ENCODE assay signal across 8 mouse cellular contexts in the genomic region with DNA sequence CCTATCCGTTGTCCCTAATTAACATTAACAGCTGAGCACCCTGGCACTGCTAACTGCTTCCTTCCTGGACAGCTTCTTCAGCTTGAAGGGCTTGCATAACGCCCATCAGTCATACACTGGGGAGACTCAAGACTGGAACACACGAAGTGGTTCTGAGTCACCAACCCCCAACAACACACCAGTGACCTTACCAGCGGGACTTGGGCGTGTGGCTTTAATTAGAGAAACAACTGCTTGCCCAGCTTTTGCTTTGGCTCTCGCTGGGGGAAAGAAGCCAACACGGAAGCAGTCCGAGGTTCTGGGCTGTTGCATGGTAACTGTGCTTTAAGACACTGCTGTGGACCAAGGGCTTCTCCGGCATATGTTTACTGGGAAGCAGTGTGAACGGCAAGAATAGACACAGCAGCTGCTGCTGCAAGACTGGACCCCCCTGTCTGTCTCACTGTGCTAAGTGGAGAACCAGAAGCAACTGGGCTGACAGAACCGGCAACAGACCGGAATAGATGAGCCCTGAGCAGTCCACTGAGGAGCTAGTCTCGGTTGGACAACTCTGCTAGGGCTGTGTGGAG. TPM values are rescaled to one million over a fixed set of nuclear protein-coding genes. Genes with fewer than 3 reads are reported as not detected.
A peak's percentile ranks its signal among the peaks of the same experiment; 100 is the strongest.
DNase-seq lines count a peak whose midpoint lies in the region; ATAC-seq and TF ChIP-seq lines count a peak whose summit lies in the region.

No protein-coding gene starts in this region.

- no peak overlapping the region for H3K4me3 ChIP-seq in kidney, adult 2 months (ENCODE audit: insufficient read depth, low read depth, low read length)
- H3K4me3 ChIP-seq in kidney, embryonic 15.5 days (replicated peaks): no peak overlapping the region
- no peak overlapping the region for H3K4me3 ChIP-seq in bone marrow, adult 2 months (replicated peaks; ENCODE audit: control insufficient read depth, low read depth, low read length)
- no peak overlapping the region for H3K4me3 ChIP-seq in hindbrain, postnatal 0 days (ENCODE audit: low read length)

- no peak overlapping the region for H3K9ac ChIP-seq in kidney, embryonic 15.5 days
- no peak overlapping the region for H3K9ac ChIP-seq in hindbrain, postnatal 0 days (replicated peaks; ENCODE audit: low read length)

- 31% methylated on average over 13 of the region's 13 CpGs for WGBS in kidney, adult 2 months
- WGBS in kidney, embryonic 15.5 days: 48% methylated on average over 13 of the region's 13 CpGs
- 8% methylated on average over 13 of the region's 13 CpGs for WGBS in bone marrow, adult 2 months
- WGBS in hindbrain, postnatal 0 days: 30% methylated on average over 13 of the region's 13 CpGs

- H3K27me3 ChIP-seq in kidney, adult 2 months (replicated peaks; ENCODE audit: control insufficient read depth, insufficient read depth, low read length): no peaks in the 10 kb centered on the region
- no peaks in the 10 kb centered on the region for H3K27me3 ChIP-seq in kidney, embryonic 15.5 days
- no peaks in the 10 kb centered on the region for H3K27me3 ChIP-seq in hindbrain, postnatal 0 days (ENCODE audit: insufficient read depth, low read length)

- no peaks in the 10 kb centered on the region for H3K9me3 ChIP-seq in kidney, embryonic 15.5 days (replicated peaks)
- no peaks in the 10 kb centered on the region for H3K9me3 ChIP-seq in hindbrain, postnatal 0 days (ENCODE audit: low read length)

- H3K36me3 ChIP-seq in kidney, adult 2 months (ENCODE audit: control insufficient read depth, insufficient read depth, low read length): no peaks in the 10 kb centered on the region
- no peaks in the 10 kb centered on the region for H3K36me3 ChIP-seq in kidney, embryonic 15.5 days
- no peaks in the 10 kb centered on the region for H3K36me3 ChIP-seq in hindbrain, postnatal 0 days (ENCODE audit: insufficient read depth, low read length)

- no peak for TF ChIP-seq CTCF in kidney, adult 2 months (conservative IDR thresholded peaks at IDR 0.05; ENCODE audit: insufficient read depth, insufficient read length, low read depth, low read length)
- no peak for TF ChIP-seq CTCF in bone marrow, adult 2 months (IDR thresholded peaks at IDR 0.05; ENCODE audit: control insufficient read depth, insufficient read depth, low read length)
- no peak for TF ChIP-seq CTCF in hindbrain, postnatal 0 days (IDR thresholded peaks at IDR 0.05; ENCODE audit: low read depth)

- H3K4me2 ChIP-seq in kidney, embryonic 15.5 days: no peak overlapping the region
- peak overlapping the region; percentile 46 for H3K4me2 ChIP-seq in hindbrain, postnatal 0 days (ENCODE audit: low read depth, low read length)

- TF ChIP-seq POLR2A in kidney, adult 2 months (IDR thresholded peaks at IDR 0.05; ENCODE audit: low read depth, low read length): no peak
- TF ChIP-seq POLR2A in bone marrow, adult 2 months (IDR thresholded peaks at IDR 0.05; ENCODE audit: borderline replicate concordance, control insufficient read depth, low read depth, low read length): no peak

- H3K4me1 ChIP-seq in kidney, adult 2 months (ENCODE audit: control insufficient read depth, insufficient read depth, low read length): no peaks in the 10 kb centered on the region
- H3K4me1 ChIP-seq in kidney, embryonic 15.5 days: no peaks in the 10 kb centered on the region
- peaks cover 3% of the 10 kb centered on the region for H3K4me1 ChIP-seq in bone marrow, adult 2 months (ENCODE audit: control insufficient read depth, insufficient read depth, low read length)
- 0 out of 2 replicates have a peak, but pooled peaks cover 4% of the 10 kb centered on the region for H3K4me1 ChIP-seq in hindbrain, postnatal 0 days (ENCODE audit: insufficient read depth, low read length)

- DNase-seq in kidney, adult 2 months: peak; percentile 37
- DNase-seq in frontal cortex, postnatal 36 days (ENCODE audit: low spot score in 2 of 2): peak; percentile 13 to 36
- peak; percentile 63 for DNase-seq in hindbrain, postnatal 0 days (ENCODE audit: low spot score)
- peak; percentile 72 to 82 for DNase-seq in lung, adult 18-20 months
- DNase-seq in right cerebral cortex, adult 2 months (ENCODE audit: low spot score in 2 of 2): peak; percentile 43 to 47
- DNase-seq in thymus, postnatal 25 days: no peak

- no peak for ATAC-seq in kidney, embryonic 15.5 days (replicated peaks; ENCODE audit: low FRiP score)
- peak; percentile 68 for ATAC-seq in hindbrain, postnatal 0 days

- no peak overlapping the region for H3K27ac ChIP-seq in kidney, adult 2 months (ENCODE audit: insufficient read depth, low read depth, low read length)
- H3K27ac ChIP-seq in kidney, embryonic 15.5 days: no peak overlapping the region
- 0 out of 2 replicates have a peak overlapping the region, but pooled peaks have one; percentile 22 for H3K27ac ChIP-seq in bone marrow, adult 2 months (ENCODE audit: control insufficient read depth, insufficient read depth, low read depth, low read length, poor library complexity)
- no peak overlapping the region for H3K27ac ChIP-seq in hindbrain, postnatal 0 days

RNA-seq across cellular contexts. Expression of a gene that starts 11.3 kb away (rescaled TPM):
- polyA plus RNA-seq in kidney, adult 2 months (2012; rRNA removed): 1.9 and 2.5 TPM in 2 replicates
- polyA plus RNA-seq in kidney, embryonic 15.5 days (2015; fragmentation: Nextera tagmentation; extraction: Ambion mirVana): 2.4 and 4.1 TPM in 2 replicates
- polyA plus RNA-seq in bone marrow, adult 2 months (2011; ENCODE audit: insufficient read depth, insufficient read length, low replicate concordance, missing spikeins): 18.8 and 26.8 TPM in 2 replicates
- 6.2 and 10.7 TPM in 2 replicates for total RNA-seq in hindbrain, postnatal 0 days (2014; rRNA removed)
- 6.1 and 6.2 TPM in 2 replicates for polyA plus RNA-seq in hindbrain, postnatal 0 days (2015; fragmentation: Nextera tagmentation; extraction: Ambion mirVana)
